Mouse (Mus musculus) megakaryocyte-erythroid progenitor cell, adult 5-6 weeks (primary cell): Measurements from ENCODE around the gene Gm17655. TPM values are rescaled to one million over a fixed set of nuclear protein-coding genes. Genes with fewer than 3 reads are reported as not detected.
"Not testable (repeated sequence)": the region's sequence is repeated elsewhere in the genome, so short reads cannot be mapped to it uniquely, and the experiment has no call there.

Experiments used
- ATAC-seq: replicated peaks from 2 replicates; pipeline ENCODE4 v1.8.0; 2016; ENCODE audit warnings: mild to moderate bottlenecking, inconsistent platforms; ENCODE audit not compliant: severe bottlenecking, poor library complexity, low FRiP score, low TSS enrichment
- total RNA-seq, 2 experiments: library from RNA; stranded (forward) in 1 of 2; stranded (reverse) in 1 of 2; fragments of 200-1000, 215-1000 nt in 1 of 2; fragments of >200 nt in 1 of 2; fragmentation: Nextera tagmentation in 1 of 2; gene quantifications; 2 replicates each; pipeline ENCODE4 v1.2.3; 2014 to 2017

The Gm17655 gene
- total RNA-seq (2014; fragmentation: Nextera tagmentation) (4.5 and 12.5 TPM in 2 replicates), total RNA-seq (2017) (4.1 and 7.3 TPM in 2 replicates)

DNA sequence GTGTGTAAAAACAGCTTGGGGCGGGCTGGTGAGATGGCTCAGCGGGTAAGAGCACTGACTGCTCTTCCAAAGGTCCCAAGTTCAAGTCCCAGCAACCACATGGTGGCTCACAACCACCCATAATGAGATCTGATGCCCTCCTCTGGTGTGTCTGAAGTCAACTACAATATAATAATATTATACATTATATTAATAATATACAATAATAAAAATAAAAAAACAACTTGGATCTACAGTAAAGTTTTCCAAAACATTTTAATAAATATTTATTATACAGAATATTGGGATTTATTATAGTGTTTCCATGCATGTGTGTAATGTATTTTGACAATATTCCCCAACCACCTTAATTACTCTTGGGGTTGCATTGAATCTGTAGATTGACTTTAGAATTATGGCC, at the start of gene Gm17655:
Gm17655 (minus strand) TSS at position 101 of the 400 bp plus-strand sequence.
- not testable (repeated sequence) for ATAC-seq

DNA sequence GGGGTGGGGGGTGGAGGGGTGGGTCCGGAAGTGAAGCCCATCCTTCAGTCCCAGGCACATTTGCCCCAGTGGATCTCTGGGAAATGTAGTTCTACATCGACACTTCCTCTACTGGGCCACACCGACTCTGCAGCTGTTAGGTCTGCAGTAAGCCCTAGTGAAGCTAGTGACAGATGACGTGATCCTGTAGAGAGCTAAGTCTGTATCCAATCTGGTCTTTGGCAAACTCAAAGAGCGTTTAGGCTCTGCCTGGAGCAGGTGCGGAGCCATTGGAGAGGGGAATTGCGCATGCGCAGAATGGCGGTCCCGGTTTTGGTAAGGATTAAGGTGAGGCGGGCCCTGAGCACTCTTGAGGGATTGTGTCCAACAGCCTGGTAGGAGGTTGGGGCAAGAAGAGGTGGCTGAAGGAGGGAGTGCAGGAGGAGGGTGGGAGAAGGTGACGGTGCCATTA, 37.7 kb upstream of the Gm17655 start, which contains the start of gene Zfp605:
Zfp605 (plus strand) TSS at position 102 of the 451 bp plus-strand sequence.
- ATAC-seq = peak; percentile 61

DNA sequence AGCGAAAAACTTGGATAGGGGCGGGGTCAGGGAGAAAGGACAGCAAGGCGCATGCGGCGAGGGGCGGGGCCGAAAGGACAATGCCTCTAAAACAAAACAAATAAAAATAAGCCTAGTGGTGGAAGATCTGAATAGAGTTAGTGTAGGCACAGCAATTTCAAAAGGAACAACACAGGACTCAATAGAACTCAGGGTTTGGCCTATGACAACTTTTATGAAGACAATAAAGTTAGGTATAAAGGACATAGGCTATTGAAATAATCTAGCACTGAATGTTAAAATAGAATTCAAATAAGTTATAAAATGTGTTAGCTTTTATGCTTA, 36.0 kb upstream of the Gm17655 start:
- no peak for ATAC-seq

DNA sequence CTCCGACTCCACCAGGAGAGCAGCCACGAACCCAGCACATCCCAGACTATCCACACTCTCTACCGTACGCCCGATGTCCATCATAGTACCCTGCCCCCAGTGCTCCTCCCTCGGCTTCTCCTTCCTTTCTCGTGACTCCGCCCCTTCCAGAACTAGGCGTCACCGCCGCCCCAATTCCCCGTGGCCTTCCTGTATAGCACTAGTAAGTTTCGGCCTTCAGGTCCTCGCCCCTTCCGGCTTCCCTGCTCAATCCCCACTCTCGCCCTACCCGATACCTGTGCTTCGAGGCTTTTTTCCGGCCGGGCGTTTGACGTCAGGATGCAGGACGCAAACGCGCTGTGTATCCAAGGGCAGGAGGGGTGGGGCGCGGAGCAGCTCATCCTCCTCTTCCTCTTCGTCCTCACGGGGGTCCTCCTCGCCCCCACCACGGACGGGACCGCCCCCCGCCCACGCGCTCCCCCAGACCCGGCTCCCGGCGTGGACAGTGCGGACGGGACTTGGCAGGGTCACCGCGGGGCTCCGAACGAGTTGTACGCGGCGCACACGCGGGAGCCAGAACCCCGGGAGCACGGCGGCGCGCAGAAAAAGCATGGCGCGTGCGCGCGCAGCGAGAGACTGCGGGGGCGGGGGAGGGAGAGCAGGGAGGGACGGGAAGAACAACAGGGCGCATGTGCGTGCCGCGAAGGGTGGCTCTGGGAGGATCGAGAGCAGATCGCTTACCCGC, 35.4 kb upstream of the Gm17655 start, which contains the start of gene Gtpbp6:
Gtpbp6 (minus strand) TSS at position 617 of the 724 bp plus-strand sequence.
- peak; percentile 73 for ATAC-seq

DNA sequence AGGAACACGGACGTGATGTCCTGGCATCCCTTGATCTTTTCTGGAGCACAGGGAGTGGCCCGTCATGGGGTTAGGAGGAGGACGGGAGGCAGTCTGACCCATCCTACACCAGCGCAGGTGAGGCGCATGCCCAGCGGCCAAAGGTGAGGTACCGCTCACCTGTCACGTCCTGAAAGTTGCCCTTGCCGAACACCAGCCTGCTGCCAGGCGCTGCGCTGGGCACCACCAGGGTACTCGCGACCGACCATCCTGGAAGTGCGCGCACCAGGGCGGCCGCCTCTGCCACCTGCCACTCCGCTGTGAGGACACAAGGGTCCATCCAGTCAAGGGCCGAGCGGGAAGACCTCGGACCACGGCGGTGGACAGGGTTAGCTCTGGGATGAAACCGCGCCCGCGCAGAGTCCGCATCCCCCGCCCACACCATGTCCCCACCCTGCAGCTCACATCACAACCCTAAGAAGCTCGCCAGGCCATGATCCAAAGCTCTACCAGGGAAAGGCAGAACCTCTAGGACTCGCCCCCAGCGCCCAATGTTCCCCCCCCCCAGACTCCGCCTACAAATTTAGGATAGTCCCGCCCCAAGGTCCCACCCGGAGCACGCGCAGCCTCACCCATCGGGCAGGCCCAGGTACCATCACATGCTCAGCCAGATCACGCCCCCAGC, 34.7 kb upstream of the Gm17655 start:
- ATAC-seq = no peak

DNA sequence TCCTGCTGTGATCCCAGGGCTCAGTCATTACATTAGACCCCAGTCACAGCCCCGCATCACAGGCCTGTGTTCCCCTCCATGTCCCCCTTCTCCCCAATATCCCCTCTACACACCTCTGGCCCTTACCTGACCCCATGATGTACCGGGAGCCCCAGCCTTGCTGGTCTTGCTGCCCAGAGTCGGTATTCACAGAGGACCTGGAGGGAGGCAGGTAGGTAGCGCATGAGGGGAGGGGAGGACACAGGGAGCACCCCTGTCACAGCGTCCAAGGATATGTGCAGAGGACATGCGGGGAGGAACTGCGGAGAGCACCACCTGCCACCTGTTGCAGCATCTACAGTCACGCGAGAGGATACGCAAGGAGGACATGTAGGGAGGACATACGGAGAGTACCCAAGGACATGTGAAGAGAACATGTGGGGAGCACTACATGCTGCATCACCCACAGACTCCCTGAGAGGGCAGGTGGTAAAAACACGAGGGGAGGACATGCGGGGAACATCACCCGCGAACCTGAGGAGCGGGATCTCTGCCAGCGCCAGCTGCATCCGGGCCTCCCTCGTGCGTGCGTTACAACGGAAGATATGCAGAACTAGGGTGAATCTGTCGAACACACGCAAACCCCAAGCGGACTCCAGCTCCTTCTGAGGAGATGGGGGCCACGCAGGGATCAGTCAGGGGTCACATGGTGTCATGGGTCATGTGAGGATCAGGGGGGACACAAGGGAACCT, 34.0 kb upstream of the Gm17655 start:
- no peak for ATAC-seq

DNA sequence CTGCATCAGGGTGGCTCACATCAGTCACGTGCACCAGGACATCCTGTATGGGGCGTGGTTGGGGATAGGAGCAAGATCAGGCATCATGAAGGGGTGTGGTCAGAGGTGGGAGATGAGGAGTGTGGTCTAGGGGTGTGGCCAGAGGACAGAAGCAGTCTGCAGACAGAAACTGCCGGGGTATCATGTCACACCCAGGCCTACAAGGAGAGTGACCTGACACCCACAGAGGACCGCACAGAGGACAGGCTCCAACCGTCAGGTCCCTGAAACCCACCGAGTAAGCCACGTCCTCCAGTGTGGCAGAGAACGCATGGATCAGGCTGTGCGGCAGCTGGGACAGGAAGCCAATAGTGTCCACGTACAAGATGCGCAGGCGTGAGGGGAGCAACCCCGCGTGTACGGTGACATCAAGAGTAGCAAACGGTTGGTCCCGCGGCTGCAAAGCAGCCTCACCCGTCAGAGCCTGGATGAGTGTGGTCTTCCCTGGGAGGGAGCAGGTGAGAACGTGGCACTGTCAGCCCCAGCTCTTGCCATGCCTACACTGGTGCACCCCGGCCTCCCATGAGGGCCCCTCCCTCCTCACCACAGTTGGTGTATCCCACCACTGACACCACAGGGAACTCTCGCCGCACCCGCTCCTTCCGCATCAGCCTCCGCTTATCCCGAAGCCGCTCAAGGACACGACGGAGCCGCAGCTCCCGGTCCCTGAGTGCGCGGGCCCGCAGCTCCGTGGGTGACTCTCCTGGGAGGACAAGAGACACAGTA, 32.5 kb upstream of the Gm17655 start:
- ATAC-seq = no peak

DNA sequence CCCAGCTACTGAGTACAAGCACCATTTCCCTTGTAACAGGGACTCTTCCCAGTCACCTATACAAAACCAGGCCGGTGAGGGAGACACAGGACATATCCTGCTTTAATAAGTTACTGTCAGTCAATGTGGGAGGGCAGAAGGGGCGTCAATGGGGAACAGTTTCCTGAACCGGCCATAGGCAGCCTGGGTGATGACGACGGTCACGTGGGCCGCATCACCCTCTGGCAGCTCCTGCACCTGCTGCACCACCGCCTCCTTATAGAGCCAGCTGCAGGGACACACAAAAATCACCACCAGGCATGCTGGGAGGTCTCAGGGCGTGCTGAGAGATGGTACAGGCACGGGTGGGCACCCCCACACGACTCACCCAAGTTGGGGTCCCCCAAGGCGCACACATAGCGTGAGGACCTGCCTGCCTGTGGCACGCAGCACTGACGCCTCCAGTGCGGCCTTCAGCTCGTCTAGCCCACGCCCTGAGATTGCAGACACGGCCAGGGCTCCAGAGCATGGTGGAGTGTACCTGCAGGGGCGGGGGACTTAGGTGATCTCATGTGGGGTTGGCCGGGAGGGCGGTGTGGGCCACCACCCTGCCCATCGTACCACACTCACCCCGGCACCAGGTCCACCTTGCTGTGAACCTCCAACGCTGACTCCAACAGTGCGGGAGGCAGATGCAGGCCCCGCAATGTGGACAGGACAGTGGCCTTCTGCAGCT, 31.7 kb upstream of the Gm17655 start:
- ATAC-seq = no peak

DNA sequence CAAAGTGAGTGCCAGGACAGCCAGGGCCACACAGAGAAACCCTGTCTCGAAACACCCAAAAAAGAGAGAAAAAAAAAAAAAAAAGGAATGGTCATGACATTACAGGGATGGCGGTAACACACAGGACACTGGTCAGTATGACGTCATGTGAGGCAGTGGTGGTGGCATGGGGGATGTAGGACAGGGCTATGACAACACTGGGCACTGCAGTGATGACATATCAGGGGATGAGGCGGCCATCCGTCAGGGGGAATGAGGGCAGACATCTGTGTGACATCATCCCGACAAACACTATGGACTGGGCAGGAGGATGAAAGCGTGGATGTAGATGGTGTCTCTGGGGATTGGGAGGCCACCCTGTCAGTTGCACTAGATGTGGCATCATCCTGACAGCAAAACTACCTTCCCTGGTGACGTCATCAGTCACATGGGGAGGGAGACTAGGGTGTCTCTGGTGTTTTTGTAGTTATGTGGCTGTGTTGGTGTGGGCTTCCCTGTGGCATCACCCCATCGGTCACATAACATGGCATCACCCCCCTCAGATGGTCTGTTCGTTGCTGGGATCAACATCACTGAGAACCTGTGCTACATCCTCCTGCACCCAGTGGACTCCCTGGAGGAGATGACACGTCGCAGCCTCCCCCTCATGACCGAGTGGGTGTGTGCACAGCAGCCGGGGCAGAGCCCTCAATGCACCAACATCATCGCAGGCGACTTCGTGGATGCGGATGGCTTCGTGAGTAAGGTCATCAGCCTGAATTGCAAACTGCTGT, 30.7 kb upstream of the Gm17655 start:
- no peak for ATAC-seq

DNA sequence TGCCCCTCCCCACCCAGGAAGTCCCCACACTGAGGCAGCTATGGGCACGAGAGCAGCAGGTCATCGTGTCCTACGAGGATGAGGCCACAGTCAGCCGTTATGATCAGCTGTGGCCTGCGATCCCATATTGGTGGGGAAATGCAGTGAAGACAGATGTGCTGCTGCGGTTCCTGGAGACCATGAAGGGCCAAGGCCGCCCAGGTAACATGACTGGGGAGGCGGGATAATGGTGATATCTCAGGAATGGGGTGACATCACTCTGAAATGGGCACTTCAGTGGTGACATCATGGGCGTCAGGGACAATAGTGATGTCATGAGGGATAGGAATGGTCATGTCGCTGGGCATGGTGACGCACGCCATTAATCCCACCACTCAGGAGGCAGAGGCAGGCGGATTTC, 30.1 kb upstream of the Gm17655 start:
- no peak for ATAC-seq

DNA sequence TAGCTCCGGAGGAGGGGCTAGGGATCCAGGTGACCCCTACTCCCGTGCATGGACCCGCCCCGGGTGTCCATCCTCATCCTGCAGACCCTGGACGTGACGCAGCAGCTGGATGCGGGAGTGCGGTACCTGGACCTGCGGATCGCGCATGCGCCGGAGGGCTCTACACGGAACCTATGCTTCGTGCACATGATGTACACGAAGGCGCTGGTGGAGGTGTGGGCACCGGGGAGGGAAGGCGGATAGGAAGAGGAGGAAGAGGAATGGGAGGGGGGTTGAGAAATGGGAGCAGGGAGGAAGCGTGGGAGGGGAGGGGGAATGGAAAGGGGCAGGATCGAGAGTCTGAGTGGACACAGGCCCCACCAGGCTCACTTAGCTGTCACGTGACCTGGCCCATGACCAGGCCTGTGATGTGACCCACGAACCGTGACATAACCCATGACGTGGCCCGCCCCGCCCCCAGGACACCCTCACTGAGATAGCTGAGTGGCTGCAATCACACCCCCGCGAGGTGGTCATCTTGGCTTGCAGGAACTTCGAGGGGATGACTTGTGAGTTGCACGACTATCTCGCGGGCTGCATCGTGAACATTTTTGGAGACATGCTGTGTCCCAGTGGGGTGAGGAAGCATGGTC, 29.5 kb upstream of the Gm17655 start:
- peak; percentile 36; the same call in 1 of the 2 replicates for ATAC-seq

DNA sequence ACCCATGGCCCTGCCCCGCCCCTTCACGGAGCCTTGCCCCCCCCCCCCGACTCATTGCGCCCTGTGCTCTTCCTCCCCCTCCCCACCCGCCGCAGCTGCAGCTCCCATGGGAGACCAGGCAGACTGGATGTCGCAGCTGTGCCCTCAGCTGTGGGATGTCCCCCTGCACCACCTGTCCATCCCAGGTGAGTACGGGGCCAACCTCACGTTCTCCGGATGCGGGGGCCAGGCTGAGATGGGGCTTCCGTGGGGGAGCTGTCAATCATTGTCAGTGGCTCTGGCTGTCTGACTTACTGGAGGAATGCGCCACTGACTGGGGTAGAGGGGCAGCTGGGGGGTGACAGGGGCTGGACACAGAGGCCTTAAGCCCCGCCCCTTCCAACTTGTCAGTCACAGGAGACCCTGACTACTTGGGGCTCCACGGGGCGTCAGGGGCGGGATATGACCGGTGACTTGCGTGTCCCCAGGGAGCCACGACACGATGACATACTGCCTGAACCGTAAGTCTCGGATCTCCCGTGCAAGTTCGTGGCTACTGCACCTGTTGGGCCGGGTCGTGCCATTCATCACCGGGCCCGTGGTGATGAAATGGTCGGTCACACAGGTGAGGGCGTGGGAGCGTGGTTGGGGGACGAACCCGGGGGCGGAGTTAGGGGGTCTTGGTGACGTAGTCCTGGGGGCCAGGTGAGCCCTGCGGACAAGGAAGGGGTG, 28.8 kb upstream of the Gm17655 start:
- peak; percentile 9 for ATAC-seq

DNA sequence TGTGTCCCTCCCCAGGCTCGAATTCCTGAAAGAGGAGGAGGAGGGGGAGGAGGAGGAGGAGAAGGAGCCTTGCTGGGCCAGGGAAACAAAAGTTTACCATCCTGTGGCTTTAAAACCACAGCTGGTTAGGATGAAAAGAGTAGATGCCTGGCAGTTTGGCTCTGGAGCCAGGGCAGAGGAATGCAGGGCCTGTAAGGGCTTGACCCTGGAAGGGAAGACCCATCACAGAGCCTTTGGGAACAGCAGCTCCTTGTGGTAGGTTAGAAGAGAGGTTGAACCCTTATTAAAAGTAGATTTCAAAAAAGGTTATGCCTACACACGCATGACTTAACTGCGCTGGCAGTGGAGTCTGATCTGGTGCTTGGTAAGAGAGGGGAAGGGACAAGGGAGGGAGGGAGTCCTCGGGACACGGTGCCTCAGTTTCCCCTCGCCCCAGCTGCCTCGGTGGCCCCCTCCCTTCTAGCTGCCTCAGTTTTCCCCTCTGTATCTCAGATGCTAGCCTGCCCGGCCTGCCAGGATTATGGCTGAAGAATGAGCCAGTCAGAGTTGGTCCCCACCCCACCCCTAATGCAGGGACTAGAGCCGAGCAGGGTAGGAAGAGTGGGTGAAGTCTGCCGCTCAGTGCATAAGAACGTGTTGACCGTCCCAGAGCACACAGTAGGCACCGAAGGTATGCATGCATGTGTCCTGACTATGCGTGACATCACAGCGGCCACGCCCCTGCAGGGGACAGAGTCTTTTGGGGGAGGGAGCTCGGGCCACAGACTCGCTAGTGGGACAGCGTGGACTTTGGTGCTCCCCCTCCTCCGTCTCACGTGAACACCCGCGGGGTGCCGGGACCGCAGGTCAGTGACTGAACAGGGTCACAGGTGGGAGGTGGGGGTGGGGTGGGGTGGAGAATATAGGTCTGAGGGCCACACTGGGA, 27.6 kb upstream of the Gm17655 start, which contains the start of gene Plcxd1:
Plcxd1 (plus strand) TSS at position 314 of the 925 bp plus-strand sequence.
- ATAC-seq = no peak

DNA sequence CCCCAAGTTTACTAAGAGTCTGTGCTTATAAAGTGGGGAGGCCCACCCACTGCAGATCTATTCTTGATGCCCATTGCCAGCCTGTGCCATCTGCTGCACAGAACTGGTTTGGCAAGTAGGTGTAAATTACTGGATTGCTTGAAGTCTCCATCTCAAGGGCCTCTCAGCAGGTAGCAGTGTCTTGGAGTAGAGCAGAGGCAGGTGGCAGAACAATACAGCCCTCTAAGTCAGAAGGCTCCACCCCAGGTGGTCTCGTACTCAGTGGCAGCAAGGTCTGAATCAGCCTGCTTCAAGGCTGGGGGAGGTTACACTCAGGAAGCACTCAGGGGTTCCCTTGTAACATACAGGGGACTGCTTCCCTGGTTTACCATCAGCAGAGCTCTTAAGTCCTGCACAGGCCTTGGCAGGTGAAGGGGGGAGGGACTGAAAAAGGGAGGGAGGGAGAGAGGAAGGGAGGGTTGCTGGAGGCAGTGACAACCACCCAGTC, 26.7 kb upstream of the Gm17655 start:
- no peak for ATAC-seq

DNA sequence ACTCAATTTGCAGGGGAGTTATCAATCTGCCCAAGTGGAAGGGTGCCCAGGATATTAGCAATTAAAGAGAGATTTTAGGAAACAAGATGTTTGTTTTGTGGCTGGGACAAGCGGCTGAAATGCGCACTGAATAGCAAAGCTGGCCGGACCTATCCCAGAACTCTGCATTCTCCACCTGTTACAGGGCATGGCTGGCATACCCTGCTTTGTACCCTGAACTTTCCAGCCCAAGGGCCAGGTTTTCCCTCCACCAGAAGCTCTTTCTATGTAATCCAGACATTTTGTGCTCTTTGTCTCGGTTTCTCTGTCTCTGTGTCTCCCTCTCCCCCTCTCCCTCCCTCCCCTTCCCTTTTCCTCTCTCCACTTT, 22.5 kb upstream of the Gm17655 start:
- peak; percentile 40 for ATAC-seq
